ENCODE assay signal across 8 mouse cellular contexts in the genomic region with DNA sequence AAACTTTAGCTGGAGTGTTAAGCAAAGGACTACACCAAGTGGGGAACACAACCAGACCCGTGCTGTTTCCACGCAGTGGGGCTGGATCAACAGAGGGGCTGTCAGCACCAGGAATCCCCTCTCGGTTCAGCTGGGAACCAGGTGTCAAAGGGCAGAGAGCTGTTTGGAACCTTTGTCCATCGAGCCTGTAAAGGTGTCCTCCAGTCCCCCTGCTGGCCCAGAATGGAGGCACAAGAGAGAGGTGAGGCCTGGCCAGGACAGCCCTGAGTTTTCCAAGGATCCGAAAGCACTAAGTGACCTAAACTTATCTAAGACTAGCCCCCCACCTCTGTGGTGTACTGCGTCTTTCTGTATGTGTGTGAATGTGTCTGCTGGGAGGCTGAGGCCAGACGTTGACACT. TPM values are rescaled to one million over a fixed set of nuclear protein-coding genes. Genes with fewer than 3 reads are reported as not detected.
DNase-seq lines count a peak whose midpoint lies in the region; ATAC-seq lines count a peak whose summit lies in the region.

No protein-coding gene starts in this region.

- peak; percentile 79 for DNase-seq in heart, adult 11 months
- DNase-seq in heart, adult 9 months (ENCODE audit: low spot score in 2 of 2) = no peak
- DNase-seq in spleen, postnatal 4 days (ENCODE audit: low spot score in 2 of 2) = peak; percentile 60 to 81
- DNase-seq in spleen, postnatal 14 days (ENCODE audit: low spot score in 2 of 2) = no peak
- peak; percentile 58 for DNase-seq in retina, postnatal 1 day
- no peak for DNase-seq in frontal cortex, postnatal 14 days (ENCODE audit: low spot score in 2 of 2)
- no peak for DNase-seq in right cerebral cortex, adult 2 months (ENCODE audit: low spot score in 2 of 2)

- 0 out of 2 replicates have a peak, but pooled peaks have one; percentile 18 for ATAC-seq in erythroblast, adult 5-6 weeks (replicated peaks; ENCODE audit: low FRiP score, poor library complexity, severe bottlenecking)

RNA-seq across cellular contexts. Expression of a gene that starts 6.2 kb away (rescaled TPM):
- total RNA-seq in erythroblast, adult 5-6 weeks (2015; ENCODE audit: low replicate concordance) = 1,027 and 1,158 TPM in 2 replicates
- total RNA-seq in erythroblast, adult 5-6 weeks (2017; ENCODE audit: low replicate concordance) = 910 and 1,101 TPM in 2 replicates

Comparison
In these comparisons a context has a peak if more than half of its experiments do, and no peak if none do; other contexts are left out.
1. DNase-seq: peak in heart, adult 11 months (single experiment), spleen, postnatal 4 days (2 of 2) and retina, postnatal 1 day (single experiment); none in heart, adult 9 months (0 of 2), spleen, postnatal 14 days (0 of 2), frontal cortex, postnatal 14 days (0 of 2) and right cerebral cortex, adult 2 months (0 of 2).